Mouse (Mus musculus) right cerebral cortex, postnatal 10 days (tissue): ENCODE results near the gene Olfr26.
"Not testable (repeated sequence)": the region's sequence is repeated elsewhere in the genome, so short reads cannot be mapped to it uniquely, and the experiment has no call there.

Experiments
- DNase-seq, 2 experiments: peaks; one replicate each; pipeline ENCODE4 v3.0.0; 2021; ENCODE audit warnings: low spot score in 2 of 2

Olfr26 gene

GRCm38 (mm10) chr9:38854760-38855159 is at the start of gene Olfr26:
Gene Olfr26, plus strand, starts transcription at chr9:38855060.
- no peak for DNase-seq

- peak; percentile 30 to 36 for DNase-seq
Observed at GRCm38 (mm10) chr9:38805696-38806095, 49.2 kb upstream of the Olfr26 start.

DNA sequence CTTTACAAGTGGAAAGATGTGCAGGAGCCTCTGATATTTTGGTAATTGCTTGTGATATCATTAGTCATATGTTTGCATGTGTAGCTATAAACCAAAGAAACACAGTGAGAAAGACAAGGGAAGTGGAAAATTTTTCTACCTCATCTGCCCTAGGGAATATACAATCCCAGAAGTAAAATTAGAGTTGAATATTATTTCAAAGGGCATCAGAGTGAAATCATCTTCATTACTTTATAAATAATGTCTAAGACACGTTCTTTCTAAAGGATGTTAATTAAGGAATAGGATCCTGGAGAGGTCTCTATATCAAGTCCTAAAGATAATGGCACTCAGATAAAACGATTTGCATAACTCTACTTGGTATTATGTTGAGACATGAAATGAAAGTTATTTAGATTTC is 40.5 kb upstream of the Olfr26 start, which contains the start of gene Olfr922:
TSS of gene Olfr922 (plus strand) at position 301 of the 400 bp plus-strand sequence.
- DNase-seq = no peak

DNA sequence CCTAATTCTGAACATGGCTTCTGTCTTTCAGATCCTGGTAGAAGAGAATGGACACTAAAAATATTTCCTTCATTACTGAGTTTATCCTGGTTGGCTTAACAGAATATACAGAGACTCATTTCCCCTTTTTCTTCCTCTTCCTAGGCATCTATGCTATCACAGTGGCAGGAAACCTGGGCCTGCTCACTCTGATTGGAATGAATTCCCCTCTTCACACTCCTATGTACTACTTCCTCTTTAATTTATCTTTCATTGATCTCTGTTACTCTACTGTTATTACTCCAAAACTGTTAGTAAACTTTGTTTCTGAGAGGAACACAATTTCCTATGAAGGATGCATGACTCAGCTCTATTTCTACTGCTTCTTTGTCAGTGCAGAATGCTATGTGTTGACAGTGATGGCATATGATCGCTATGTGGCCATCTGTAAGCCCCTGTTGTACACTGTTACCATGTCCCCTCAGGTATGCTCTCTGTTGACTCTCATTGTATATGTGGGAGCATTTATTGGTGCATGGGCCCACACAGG is 39.3 kb upstream of the Olfr26 start:
- no peak for DNase-seq

GRCm38 (mm10) chr9:38826245-38826644 is 28.6 kb upstream of the Olfr26 start, which contains the start of gene Olfr923:
Gene Olfr923, plus strand, starts transcription at chr9:38826545.
- DNase-seq = no peak

DNA sequence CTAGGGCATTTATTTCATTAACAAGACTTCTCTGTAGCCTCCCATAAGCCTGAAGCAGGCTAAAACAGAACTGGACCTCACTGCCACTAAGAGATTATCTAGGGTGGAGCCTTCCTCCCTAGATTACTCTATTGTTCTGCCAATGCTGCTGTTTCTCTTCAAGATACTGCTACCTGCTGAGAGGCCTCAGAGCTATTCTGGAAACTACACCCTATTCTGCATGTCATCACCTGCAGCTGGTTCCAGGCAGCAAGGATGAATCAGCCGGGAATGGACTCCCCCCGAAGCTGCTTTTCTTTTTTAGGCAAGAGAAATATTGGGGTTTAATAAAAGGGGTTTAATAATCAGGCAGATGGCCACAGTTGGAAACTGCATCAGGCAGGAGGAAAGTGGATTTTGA is 21.8 kb upstream of the Olfr26 start:
- no peak for DNase-seq

DNA sequence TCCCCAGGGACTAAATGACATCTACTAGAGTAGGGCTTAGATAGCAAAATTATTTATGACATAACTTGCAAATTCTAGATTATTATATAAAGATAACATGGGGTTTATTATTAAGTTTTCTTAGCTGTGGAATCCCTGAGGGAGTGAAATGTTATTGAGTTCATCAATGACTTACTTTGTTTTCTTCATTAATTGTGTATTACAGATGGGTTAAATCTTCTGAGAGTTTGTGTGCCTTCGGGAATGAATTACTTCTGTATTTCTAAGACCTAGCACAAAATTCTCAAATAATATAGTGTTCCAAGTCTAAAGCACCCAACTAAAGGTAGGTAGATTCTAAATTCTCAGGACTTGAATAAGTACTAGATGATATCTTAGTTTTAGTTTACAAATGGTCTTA is 10.7 kb upstream of the Olfr26 start, which contains the start of gene Olfr924:
TSS of gene Olfr924 (plus strand) at position 301 of the 400 bp plus-strand sequence.
- DNase-seq = no peak

GRCm38 (mm10) chr9:38874880-38875279 is 20.0 kb downstream of the Olfr26 start:
- not testable (repeated sequence) for DNase-seq

DNA sequence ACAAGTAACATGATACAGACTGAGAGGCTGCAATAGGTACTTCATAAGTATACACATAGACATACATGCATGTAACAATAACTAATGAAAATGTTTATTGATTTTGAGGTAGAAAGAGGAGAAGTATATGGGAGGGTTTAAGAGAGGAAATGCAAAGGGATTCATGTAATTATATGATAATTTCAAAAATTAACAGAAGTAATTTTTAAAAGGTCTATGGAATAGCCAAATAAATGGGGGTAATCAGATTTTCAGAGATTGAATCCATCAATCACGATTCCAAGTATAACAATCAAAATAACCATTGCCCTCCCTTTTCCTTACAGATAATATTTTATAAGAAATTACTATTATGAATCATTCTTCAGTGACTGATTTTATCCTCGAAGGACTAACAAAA is 22.0 kb downstream of the Olfr26 start, which contains the start of gene Olfr926:
TSS of gene Olfr926 (plus strand) at position 301 of the 400 bp plus-strand sequence.
- DNase-seq = no peak
